Mouse (Mus musculus): ENCODE data around the gene Usp33. TPM values are rescaled to one million over a fixed set of nuclear protein-coding genes. Genes with fewer than 3 reads are reported as not detected.

Gene Usp33
- polyA plus RNA-seq, 1 experiment from 2014 or later = 45.9 TPM

- 68% methylated on average over 5 of the region's 5 CpGs for WGBS
- Histone ChIP-seq H3K4me3 (ENCODE audit: low read depth, low read length) (no peak overlapping the region), H3K36me3 (ENCODE audit: control insufficient read depth, insufficient read depth, low read length) (no peaks in the 10 kb centered on the region), H3K4me2 (replicated peaks; ENCODE audit: low read depth, low read length) (no peak overlapping the region), H3K9me3 (ENCODE audit: control insufficient read depth, low read depth, low read length) (no peaks in the 10 kb centered on the region), H3K9ac (replicated peaks; ENCODE audit: low read depth, low read length) (no peak overlapping the region), H3K27me3 (ENCODE audit: control insufficient read depth, insufficient read depth, low read length) (no peaks in the 10 kb centered on the region), H3K4me1 (ENCODE audit: control insufficient read depth, insufficient read depth, low read length) (peaks cover 15% of the 10 kb centered on the region), H3K27ac (ENCODE audit: low read length) (no peak overlapping the region)
- no peak for ATAC-seq (ENCODE audit: insufficient number of reproducible peaks, insufficient read depth, low FRiP score, low read depth)
Observed at GRCm38 (mm10) chr3:152350966-152351365, 4.7 kb downstream of the Usp33 start.

GRCm38 (mm10) chr3:152352289-152352688 lies 6.0 kb downstream of the Usp33 start:
- no peaks in the 10 kb centered on the region for H3K36me3 ChIP-seq (ENCODE audit: control insufficient read depth, insufficient read depth, low read length)
- H3K9ac ChIP-seq (replicated peaks; ENCODE audit: low read depth, low read length) = no peak overlapping the region
- no peak overlapping the region for H3K27ac ChIP-seq (ENCODE audit: low read length)
- peaks cover 14% of the 10 kb centered on the region for H3K4me1 ChIP-seq (ENCODE audit: control insufficient read depth, insufficient read depth, low read length)
- 73% methylated on average over 4 of the region's 4 CpGs for WGBS
- H3K4me3 ChIP-seq (ENCODE audit: low read depth, low read length) = no peak overlapping the region
- no peaks in the 10 kb centered on the region for H3K27me3 ChIP-seq (ENCODE audit: control insufficient read depth, insufficient read depth, low read length)
- no peak overlapping the region for H3K4me2 ChIP-seq (replicated peaks; ENCODE audit: low read depth, low read length)
- ATAC-seq (ENCODE audit: insufficient number of reproducible peaks, insufficient read depth, low FRiP score, low read depth) = no peak
- H3K9me3 ChIP-seq (ENCODE audit: control insufficient read depth, low read depth, low read length) = no peaks in the 10 kb centered on the region

- H3K27ac ChIP-seq (ENCODE audit: low read length) = no peak overlapping the region
- H3K27me3 ChIP-seq (ENCODE audit: control insufficient read depth, insufficient read depth, low read length) = no peaks in the 10 kb centered on the region
- ATAC-seq (ENCODE audit: insufficient number of reproducible peaks, insufficient read depth, low FRiP score, low read depth) = no peak
- H3K9me3 ChIP-seq (ENCODE audit: control insufficient read depth, low read depth, low read length) = no peaks in the 10 kb centered on the region
- no peak overlapping the region for H3K4me2 ChIP-seq (replicated peaks; ENCODE audit: low read depth, low read length)
- 73% methylated on average over 10 of the region's 10 CpGs for WGBS
- no peak overlapping the region for H3K9ac ChIP-seq (replicated peaks; ENCODE audit: low read depth, low read length)
- peaks cover 2% of the 10 kb centered on the region; the same call in 1 of the 2 replicates for H3K36me3 ChIP-seq (ENCODE audit: control insufficient read depth, insufficient read depth, low read length)
- peaks cover 8% of the 10 kb centered on the region; the same call in 1 of the 2 replicates for H3K4me1 ChIP-seq (ENCODE audit: control insufficient read depth, insufficient read depth, low read length)
- H3K4me3 ChIP-seq (ENCODE audit: low read depth, low read length) = no peak overlapping the region
Observed at GRCm38 (mm10) chr3:152353434-152354177, 7.3 kb downstream of the Usp33 start.

GRCm38 (mm10) chr3:152355361-152355760 lies 9.1 kb downstream of the Usp33 start:
- Histone ChIP-seq H3K36me3 (ENCODE audit: control insufficient read depth, insufficient read depth, low read length) (peaks cover 5% of the 10 kb centered on the region; the same call in 1 of the 2 replicates), H3K9me3 (ENCODE audit: control insufficient read depth, low read depth, low read length) (no peaks in the 10 kb centered on the region), H3K27ac (ENCODE audit: low read length) (no peak overlapping the region), H3K9ac (replicated peaks; ENCODE audit: low read depth, low read length) (no peak overlapping the region), H3K27me3 (ENCODE audit: control insufficient read depth, insufficient read depth, low read length) (no peaks in the 10 kb centered on the region), H3K4me3 (ENCODE audit: low read depth, low read length) (no peak overlapping the region), H3K4me2 (replicated peaks; ENCODE audit: low read depth, low read length) (no peak overlapping the region), H3K4me1 (ENCODE audit: control insufficient read depth, insufficient read depth, low read length) (peaks cover 5% of the 10 kb centered on the region; the same call in 1 of the 2 replicates)
- 18% methylated on average over 5 of the region's 5 CpGs for WGBS
- peak; percentile 46; the same call in 1 of the 2 replicates for ATAC-seq (ENCODE audit: insufficient number of reproducible peaks, insufficient read depth, low FRiP score, low read depth)

GRCm38 (mm10) chr3:152356751-152357150 lies 10.5 kb downstream of the Usp33 start:
- 87% methylated on average over 9 of the region's 9 CpGs for WGBS
- no peak overlapping the region for H3K4me2 ChIP-seq (replicated peaks; ENCODE audit: low read depth, low read length)

GRCm38 (mm10) chr3:152359151-152359550 lies 12.9 kb downstream of the Usp33 start:
- no peak overlapping the region for H3K9ac ChIP-seq (replicated peaks; ENCODE audit: low read depth, low read length)
- 76% methylated on average over 7 of the region's 7 CpGs for WGBS
- no peak for ATAC-seq (ENCODE audit: insufficient number of reproducible peaks, insufficient read depth, low FRiP score, low read depth)
- no peak overlapping the region for H3K27ac ChIP-seq (ENCODE audit: low read length)
- H3K9me3 ChIP-seq (ENCODE audit: control insufficient read depth, low read depth, low read length) = no peaks in the 10 kb centered on the region
- peaks cover 32% of the 10 kb centered on the region; the same call in 1 of the 2 replicates for H3K36me3 ChIP-seq (ENCODE audit: control insufficient read depth, insufficient read depth, low read length)
- H3K4me3 ChIP-seq (ENCODE audit: low read depth, low read length) = no peak overlapping the region
- H3K4me1 ChIP-seq (ENCODE audit: control insufficient read depth, insufficient read depth, low read length) = no peaks in the 10 kb centered on the region
- no peak overlapping the region for H3K4me2 ChIP-seq (replicated peaks; ENCODE audit: low read depth, low read length)
- H3K27me3 ChIP-seq (ENCODE audit: control insufficient read depth, insufficient read depth, low read length) = no peaks in the 10 kb centered on the region

More at GRCm38 (mm10) chr3:152356751-152357150, 10.5 kb downstream of the Usp33 start:
- Histone ChIP-seq H3K4me1 (ENCODE audit: control insufficient read depth, insufficient read depth, low read length) (0 out of 2 replicates have a peak, but pooled peaks cover 5% of the 10 kb centered on the region), H3K36me3 (ENCODE audit: control insufficient read depth, insufficient read depth, low read length) (peaks cover 16% of the 10 kb centered on the region; the same call in 1 of the 2 replicates), H3K9me3 (ENCODE audit: control insufficient read depth, low read depth, low read length) (no peaks in the 10 kb centered on the region), H3K9ac (replicated peaks; ENCODE audit: low read depth, low read length) (no peak overlapping the region), H3K27ac (ENCODE audit: low read length) (no peak overlapping the region), H3K4me3 (ENCODE audit: low read depth, low read length) (no peak overlapping the region), H3K27me3 (ENCODE audit: control insufficient read depth, insufficient read depth, low read length) (no peaks in the 10 kb centered on the region)
- no peak for ATAC-seq (ENCODE audit: insufficient number of reproducible peaks, insufficient read depth, low FRiP score, low read depth)

GRCm38 (mm10) chr3:152364181-152364580 lies 17.9 kb downstream of the Usp33 start:
- no peak for ATAC-seq (ENCODE audit: insufficient number of reproducible peaks, insufficient read depth, low FRiP score, low read depth)

GRCm38 (mm10) chr3:152376063-152376462 lies 29.8 kb downstream of the Usp33 start:
- Histone ChIP-seq H3K4me3 (ENCODE audit: low read depth, low read length) (no peak overlapping the region), H3K9me3 (ENCODE audit: control insufficient read depth, low read depth, low read length) (no peaks in the 10 kb centered on the region), H3K27me3 (ENCODE audit: control insufficient read depth, insufficient read depth, low read length) (no peaks in the 10 kb centered on the region), H3K27ac (ENCODE audit: low read length) (no peak overlapping the region), H3K36me3 (ENCODE audit: control insufficient read depth, insufficient read depth, low read length) (peaks cover 54% of the 10 kb centered on the region), H3K4me1 (ENCODE audit: control insufficient read depth, insufficient read depth, low read length) (no peaks in the 10 kb centered on the region), H3K4me2 (replicated peaks; ENCODE audit: low read depth, low read length) (no peak overlapping the region), H3K9ac (replicated peaks; ENCODE audit: low read depth, low read length) (no peak overlapping the region)
- ATAC-seq (ENCODE audit: insufficient number of reproducible peaks, insufficient read depth, low FRiP score, low read depth) = no peak
- 84% methylated on average over 4 of the region's 4 CpGs for WGBS

More at GRCm38 (mm10) chr3:152364181-152364580, 17.9 kb downstream of the Usp33 start:
- 81% methylated on average over 2 of the region's 2 CpGs for WGBS
- H3K27me3 ChIP-seq (ENCODE audit: control insufficient read depth, insufficient read depth, low read length) = no peaks in the 10 kb centered on the region
- no peak overlapping the region for H3K4me2 ChIP-seq (replicated peaks; ENCODE audit: low read depth, low read length)
- no peak overlapping the region for H3K9ac ChIP-seq (replicated peaks; ENCODE audit: low read depth, low read length)
- H3K4me3 ChIP-seq (ENCODE audit: low read depth, low read length) = no peak overlapping the region
- H3K4me1 ChIP-seq (ENCODE audit: control insufficient read depth, insufficient read depth, low read length) = no peaks in the 10 kb centered on the region
- H3K36me3 ChIP-seq (ENCODE audit: control insufficient read depth, insufficient read depth, low read length) = peaks cover 57% of the 10 kb centered on the region
- no peaks in the 10 kb centered on the region for H3K9me3 ChIP-seq (ENCODE audit: control insufficient read depth, low read depth, low read length)
- no peak overlapping the region for H3K27ac ChIP-seq (ENCODE audit: low read length)
